Mouse (Mus musculus) small intestine, adult 2 months (tissue): ENCODE results near the gene Zan.

Experiments used
- CTCF ChIP-seq: fragments of 200-500 bp; IDR thresholded peaks from 2 replicates; pipeline ENCODE4 v1.5.1; 2012; ENCODE audit warnings: low read depth, mild to moderate bottlenecking, control low read depth, inconsistent platforms, low read length, moderate library complexity, mixed read lengths; ENCODE audit not compliant: insufficient replicate concordance, insufficient read length; ENCODE audit errors: extremely low read depth
- POLR2A ChIP-seq: fragments of 200-500 bp; IDR thresholded peaks from 2 replicates; pipeline ENCODE4 v1.6.1; 2012; ENCODE audit warnings: low read depth, mild to moderate bottlenecking, control low read depth, inconsistent platforms, low read length, moderate library complexity

DNA sequence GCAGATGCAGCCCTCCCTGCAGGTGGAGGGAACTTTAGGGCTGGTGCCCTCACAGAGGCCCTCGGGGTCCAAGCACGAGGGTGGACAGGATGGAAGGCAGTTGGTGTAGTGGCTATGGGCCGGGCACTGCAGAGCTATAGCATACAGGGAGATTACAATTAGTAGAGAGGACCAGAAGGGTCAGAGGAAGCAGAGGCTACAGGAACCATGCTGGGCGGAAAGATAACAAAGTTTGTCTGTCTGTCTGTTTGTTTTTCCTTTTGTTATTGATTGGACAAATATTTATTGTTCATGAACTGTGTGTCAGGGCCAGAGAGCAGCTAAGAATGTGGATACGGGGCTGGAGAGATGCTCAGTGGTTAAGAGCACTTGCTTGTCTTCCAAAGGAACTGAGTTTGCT is 62.6 kb downstream of the Zan start:
- no peak for TF ChIP-seq CTCF
- no peak for TF ChIP-seq POLR2A
